Mouse (Mus musculus): ENCODE results near the gene Trim8.

DNA sequence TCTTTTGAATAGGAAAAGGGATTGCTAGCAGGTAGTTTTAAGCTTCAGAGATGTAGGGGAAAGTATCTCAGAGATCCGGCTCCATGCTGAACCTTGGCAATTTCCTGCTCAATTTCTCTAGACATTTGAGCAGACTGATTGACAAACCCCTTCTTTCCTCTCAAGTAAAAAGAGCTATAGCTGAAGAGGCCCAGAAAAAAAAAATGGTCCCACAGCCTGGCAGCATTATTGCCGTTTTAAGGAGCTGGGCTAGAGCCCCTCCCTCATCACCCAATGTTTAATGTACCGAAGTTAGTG lies 2.0 kb upstream of the Trim8 start:
- TF ChIP-seq CTCF (IDR thresholded peaks at IDR 0.05) (no peak), EP300 (IDR thresholded peaks at IDR 0.05) (peak; percentile 74)

Data from lung, postnatal 0 days (tissue).